Mouse (Mus musculus) cerebellum, adult 2 months (tissue): Measurements from ENCODE around the gene Hsf4.
"Not testable (repeated sequence)": the region's sequence is repeated elsewhere in the genome, so short reads cannot be mapped to it uniquely, and the experiment has no call there.

Experiments
- CTCF ChIP-seq: fragments of 200-500 bp; IDR thresholded peaks from 2 replicates; pipeline ENCODE4 v1.5.1; 2011; ENCODE audit warnings: low read depth, mild to moderate bottlenecking, control low read depth, low read length, moderate library complexity, borderline replicate concordance; ENCODE audit not compliant: insufficient read depth
- POLR2A ChIP-seq: fragments of 200-500 bp; IDR thresholded peaks from 2 replicates; pipeline ENCODE4 v1.6.1; 2011; ENCODE audit warnings: low read length, control low read depth, borderline replicate concordance; ENCODE audit not compliant: insufficient read depth

DNA sequence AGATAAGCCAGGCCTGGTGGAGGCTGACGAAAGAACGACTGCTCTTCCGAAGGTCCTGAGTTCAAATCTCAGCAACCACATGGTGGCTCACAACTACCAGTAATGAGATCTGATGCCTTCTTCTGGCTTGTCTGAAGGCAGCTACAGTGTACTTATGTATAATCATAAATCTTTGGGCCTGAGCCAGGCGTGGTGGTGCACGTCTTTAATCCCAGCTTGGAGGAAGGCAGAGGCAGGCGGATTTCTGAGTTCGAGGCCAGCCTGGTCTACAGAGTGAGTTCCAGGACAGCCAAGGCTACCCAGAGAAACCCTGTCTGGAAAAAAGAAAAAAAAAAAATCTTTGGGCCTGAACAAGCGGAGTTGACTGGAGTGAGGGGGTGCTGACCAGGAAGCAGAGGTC is 21.8 kb downstream of the Hsf4 start:
- TF ChIP-seq POLR2A, CTCF: not testable (repeated sequence)
